Mouse (Mus musculus) testis, postnatal 10 days (tissue): ENCODE measurements around the gene Gm5415.
"Not testable (repeated sequence)": the region's sequence is repeated elsewhere in the genome, so short reads cannot be mapped to it uniquely, and the experiment has no call there.

ENCODE experiments used
- DNase-seq: peaks from one replicate; pipeline ENCODE4 v3.0.0; 2021; ENCODE audit warnings: low spot score

Gene Gm5415

DNA sequence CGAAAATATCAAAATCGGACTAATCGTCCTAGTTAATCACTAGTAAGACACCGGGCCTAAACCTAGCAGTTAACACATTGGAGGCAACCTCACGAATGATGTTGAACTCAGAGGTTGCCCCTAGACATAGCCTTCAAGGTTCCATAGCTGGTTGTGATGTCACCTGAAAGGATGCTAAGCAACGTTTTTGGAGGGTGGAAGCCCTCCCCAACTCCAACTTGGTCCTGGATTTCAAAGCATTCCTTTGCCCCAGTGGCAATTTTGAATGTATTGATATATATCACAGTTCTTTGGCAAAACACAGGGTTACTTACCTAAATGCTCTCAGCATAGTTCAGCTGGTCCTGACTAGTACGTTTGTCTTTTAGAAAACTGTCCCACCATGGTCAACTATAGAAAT, at the start of gene Gm5415:
Gene Gm5415 (minus strand): TSS at position 101 of the 400 bp plus-strand sequence.
- not testable (repeated sequence) for DNase-seq

DNA sequence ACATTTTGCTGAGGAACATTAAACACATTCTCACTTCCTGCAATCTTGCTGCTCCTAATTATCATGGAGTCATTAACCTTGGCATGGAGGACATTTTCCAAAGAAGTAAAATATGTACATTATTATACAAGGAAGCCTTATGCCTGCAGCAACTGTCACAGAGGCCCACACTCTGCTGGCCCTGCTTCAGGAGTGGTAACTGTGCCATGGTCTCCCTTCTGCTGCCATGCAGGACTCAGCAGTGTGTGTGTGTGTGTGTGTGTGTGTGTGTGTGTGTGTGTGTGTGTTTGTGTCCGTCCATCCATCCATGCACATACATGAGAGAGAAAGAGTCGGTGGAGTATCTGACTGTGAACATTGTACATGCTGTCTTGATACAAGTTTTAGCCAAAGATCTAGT, 21.8 kb upstream of the Gm5415 start:
- DNase-seq, result no peak

- DNase-seq, result no peak
Observed at GRCm38 (mm10) chr1:32553925-32554324, 6.8 kb upstream of the Gm5415 start.

DNA sequence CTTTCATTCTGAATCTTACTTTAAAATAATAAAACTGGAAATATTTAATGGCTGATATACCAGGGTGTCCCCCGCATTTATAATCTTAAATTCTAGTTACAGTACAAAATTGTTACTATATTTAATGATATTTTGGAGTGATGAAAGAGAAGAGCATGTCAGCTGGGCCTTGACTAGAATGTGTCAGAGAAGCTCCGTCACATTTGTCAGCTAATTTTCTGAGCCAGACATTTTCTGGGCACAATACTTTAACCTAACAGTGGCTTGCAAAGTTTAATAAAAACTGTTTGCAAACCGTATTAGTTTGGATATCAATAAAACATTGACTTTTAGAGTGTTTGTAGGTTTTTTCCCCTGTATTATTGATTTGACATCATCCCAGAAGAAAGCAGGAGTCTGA, 6.4 kb upstream of the Gm5415 start:
- no peak for DNase-seq

DNA sequence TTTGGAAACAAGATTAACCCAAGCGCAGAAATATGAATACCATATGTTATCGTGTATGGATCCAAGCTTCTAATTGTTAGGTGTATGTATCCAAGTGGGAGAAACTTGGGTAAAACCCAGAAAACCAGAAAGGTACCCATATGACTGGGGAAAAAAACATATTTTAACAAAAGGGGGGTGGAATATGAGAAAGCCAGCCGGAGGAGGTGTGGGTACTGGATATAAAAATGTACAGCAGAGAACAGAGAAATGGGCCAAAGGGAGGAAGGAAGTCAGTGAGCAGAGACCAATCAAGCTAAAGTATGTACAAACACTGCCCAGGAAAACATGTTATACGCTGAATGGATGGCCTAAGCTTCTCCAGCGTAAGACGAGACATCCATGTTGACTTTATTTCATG, 43.7 kb downstream of the Gm5415 start:
- no peak for DNase-seq
